Mouse (Mus musculus): ENCODE results near the gene Syngr3.
"Not testable (repeated sequence)": the region's sequence is repeated elsewhere in the genome, so short reads cannot be mapped to it uniquely, and the experiment has no call there.

The Syngr3 gene

DNA sequence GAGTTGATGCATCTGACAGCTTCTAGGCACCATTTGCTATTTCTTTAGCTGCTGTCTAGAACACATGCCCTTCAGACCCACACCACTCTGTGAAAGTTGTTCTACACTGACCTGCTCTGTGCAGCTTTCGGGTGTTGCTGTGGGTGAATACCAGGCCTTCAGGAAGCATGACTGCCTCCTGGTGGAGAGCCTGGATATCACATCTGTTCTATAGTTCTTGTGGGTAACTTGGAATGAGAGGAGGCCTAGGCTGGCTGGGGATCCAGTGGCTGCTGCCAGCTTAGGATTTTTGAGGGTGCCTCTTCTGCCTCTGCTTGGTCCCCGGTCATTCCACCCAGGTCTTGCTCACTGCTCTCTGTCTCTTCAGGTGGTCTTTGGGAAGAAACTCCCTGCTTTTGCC lies 13.6 kb downstream of the Syngr3 start:
- no peak for DNase-seq (ENCODE audit: low spot score)

DNA sequence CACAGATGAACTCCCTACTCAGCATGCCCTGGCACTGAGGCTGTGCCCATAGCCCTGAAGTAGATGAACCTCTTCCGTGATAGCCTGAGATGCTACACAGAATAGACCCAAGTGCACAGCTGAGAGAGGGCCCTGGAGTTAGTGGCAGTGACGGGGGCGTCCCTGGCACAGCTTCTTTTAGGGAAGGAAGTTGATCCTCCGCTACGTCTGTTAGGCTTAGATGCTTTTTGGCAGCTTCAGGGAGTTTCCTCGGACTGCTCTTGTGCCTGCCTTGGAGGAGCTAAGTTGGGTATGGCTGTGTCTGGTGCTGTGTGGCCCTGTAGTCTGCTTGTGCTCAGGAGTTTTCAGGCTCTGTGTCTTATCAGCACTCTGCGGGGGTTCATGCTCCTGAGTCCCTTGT lies 15.5 kb downstream of the Syngr3 start:
- DNase-seq (ENCODE audit: low spot score) = no peak

DNA sequence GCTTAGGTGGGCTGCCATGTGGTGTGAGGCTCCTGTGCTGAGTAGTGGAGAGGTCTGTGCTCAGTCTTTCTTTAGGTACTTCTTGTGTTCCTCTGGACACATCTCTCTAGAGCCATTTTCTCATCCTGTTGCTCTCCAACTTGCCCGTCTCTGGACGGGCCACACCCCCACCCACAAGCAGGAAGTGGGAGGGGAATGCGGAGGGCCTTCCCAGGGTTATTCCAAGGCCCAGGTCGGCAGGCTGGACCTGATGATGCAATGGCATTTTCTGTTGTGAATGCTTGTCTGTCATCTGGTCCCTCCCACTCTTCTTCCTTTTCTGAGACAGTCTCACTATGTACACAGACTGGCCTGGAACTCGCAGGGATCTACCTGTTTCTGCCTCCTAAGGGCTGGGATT lies 17.6 kb downstream of the Syngr3 start:
- peak; percentile 85 for DNase-seq (ENCODE audit: low spot score)

DNA sequence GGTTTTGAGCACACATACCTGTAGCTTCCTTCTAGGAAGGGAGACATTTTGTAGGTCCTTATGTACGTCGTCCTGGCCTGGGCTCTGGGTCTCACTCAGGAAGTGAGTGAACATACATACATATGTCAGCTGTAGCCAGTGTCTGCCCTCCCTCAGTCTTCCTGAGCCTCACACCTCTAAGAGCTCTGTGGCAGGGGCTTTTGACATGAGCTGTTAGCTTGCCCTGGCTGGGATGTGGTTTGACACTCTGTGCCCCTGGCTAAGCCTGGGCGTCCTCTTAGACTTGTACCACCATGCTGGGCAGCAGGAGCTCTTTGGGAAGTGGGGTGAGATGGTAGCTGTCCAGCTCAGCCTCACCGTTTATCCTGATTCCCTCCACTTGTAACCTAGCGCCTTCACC lies 18.4 kb downstream of the Syngr3 start:
- DNase-seq (ENCODE audit: low spot score) = no peak

DNA sequence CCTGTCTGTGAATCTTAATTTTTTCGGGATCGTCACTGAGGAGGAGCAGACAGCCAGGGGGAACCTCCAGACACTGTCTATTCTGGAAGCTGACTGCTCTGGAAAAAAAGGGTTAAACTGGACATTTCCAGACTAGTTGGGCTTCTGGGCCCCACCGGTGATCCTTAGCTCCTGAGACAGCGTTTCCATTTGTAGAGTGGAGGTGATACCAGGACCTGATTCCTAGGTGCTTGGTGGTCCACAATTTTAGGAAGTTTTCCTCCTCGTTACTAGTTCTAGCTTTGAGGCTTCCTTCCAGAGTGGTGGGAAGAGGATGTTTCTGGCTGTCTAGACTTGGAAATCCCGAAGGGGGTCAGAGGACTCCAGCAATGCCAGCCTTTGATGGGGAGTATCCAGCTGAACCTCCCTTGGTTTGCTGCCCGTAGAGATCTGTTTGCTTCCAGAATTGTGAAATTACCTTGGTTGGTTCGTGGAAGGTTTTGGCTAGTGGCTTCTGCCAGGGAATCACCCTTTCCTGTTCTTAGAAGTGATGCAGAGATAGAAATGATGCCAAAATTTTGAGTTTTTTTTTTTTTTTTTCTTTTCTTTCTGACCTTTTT lies 19.4 kb downstream of the Syngr3 start:
- no peak for DNase-seq (ENCODE audit: low spot score)

DNA sequence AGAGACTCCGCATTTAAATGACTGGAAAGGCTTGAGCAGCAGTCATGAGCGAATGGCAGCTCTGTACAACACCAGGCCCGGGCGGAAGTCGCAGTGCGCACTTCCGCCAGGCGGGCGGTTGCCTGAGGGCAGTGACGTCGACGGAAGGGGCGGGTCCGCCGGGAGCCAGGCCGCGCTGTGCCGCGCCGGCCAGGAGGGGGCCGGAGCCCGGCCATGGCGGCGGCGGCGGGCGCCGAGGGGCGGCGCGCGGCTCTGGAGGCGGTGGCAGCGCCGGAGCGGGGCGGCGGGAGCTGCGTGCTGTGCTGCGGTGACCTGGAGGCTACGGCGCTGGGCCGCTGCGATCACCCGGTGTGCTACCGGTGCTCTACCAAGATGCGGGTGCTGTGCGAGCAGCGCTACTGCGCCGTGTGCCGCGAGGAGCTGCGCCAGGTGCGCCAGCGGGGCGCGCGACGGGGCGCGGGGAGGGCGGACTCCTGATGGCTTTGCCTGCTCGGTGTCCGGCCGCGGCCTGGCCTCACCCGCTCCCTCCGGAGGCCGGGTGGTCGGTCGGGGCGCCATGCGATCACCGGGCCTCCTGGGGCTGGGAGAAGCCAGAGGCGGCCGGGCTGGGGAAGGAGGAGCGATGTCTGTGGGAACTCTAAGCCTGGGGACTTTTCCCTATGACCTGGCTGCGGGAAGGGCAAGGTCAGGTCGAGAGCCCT lies 20.1 kb downstream of the Syngr3 start, which contains the start of gene Zfp598:
Zfp598 (plus strand) TSS at position 143 of the 701 bp plus-strand sequence.
- peak; percentile 90 for DNase-seq (ENCODE audit: low spot score)

DNA sequence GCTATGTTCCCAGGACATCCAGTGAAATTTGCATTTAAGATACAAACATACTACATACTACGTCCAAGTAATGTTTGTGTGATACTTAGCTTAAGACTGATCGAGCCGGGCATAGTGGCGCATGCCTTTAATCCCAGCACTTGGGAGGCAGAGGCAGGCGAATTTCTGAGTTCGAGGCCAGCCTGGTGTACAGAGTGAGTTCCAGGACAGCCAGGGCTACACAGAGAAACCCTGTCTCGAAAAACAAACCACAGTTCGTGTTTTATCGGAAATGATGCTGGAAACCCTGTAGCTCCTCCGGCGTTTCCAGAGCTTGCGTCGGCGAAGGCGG lies 20.6 kb downstream of the Syngr3 start:
- DNase-seq (ENCODE audit: low spot score) = not testable (repeated sequence)

DNA sequence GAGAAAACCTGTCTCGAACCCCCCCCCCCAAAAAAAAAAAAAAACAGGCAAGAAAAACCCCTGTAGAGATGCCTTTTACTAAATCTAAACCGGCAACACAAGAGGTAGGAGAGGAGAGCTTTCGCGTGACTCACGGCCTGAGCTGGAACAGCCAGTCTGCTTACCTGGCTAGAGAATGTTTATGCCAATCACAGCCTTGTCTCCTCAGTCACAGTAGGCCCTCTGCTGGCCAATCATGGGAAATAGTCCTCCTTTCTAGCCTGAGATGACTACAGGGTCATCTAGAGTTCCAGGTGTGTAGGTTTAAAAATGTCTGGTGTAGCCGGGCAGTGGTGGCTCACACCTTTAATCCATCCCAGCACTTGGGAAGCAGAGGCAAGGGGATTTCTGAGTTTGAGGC lies 22.3 kb downstream of the Syngr3 start:
- peak; percentile 55 for DNase-seq (ENCODE audit: low spot score)

DNA sequence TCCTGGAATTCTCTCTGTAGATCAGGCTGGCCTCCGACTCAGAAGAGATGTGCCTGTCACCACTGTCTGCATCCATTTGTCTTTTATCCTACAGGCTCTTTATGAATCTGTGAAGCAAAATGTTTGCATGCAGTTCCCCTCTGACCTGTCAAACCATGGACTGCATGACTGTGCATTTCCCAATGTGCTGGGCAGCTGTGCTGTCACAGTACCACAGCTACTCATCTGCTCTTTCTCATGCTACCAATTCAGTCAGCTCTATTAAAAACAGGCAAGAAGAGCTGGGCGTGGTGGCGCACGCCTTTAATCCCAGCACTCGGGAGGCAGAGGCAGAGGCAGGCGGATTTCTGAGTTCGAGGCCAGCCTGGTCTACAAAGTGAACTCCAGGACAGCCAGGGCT lies 22.7 kb downstream of the Syngr3 start:
- DNase-seq (ENCODE audit: low spot score) = not testable (repeated sequence)

DNA sequence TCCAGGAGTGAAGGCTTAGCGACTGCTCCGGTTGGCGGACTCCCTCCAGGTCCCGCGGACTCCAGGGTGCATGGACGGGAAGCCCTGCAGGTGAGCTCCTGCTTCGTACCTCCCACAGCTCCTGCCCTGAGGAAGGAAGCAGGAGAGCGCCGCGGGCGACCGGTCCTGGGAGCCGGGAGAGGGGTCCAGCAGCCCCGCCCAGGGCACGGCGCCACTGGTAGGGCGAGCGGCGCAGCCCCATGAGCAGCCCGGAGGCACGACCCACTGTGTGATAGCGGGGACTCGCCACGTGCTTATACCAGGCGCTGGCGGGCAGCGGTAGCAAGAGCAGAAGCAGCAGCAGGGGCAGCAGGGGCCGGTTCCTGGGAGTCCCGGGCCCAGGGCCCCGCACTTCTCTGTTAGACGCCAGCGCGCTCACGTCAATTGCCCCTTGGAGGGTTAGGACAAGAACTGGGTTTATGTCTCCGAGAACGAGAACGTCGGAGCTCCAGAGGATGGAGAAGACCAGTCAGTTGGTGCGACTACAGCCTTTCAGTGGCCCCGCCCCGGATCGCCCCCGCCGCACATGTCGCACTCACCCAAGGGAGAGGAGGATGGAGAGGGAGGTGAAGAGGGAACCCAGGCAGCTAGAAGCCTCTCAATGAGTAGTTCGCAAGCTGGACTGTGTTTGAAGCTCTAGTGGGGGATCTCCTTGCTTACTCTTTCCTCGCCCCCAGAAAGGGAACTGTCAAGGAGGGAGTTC lies 31.6 kb downstream of the Syngr3 start, which contains the start of gene Npw:
Npw (minus strand) TSS at position 441 of the 742 bp plus-strand sequence.
- DNase-seq (ENCODE audit: low spot score) = no peak

DNA sequence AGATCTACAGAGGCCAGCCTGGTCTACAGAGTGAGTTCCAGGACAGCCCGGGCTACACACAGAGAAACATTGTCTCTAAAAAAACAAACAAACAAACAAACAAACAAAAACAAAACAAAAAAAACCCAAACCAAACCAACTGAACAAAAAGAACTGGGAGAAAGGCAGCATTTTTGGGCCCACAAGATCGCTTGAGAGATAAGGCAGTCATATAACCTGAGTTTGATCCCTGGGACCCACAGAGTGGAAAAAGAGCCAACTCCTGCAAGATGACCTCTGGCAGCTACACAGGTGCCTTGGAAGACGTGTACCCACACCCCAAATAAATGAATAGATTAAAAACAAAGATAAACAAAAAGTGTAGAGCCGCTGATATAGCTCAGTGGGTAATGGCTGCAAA lies 34.8 kb downstream of the Syngr3 start:
- no peak for DNase-seq (ENCODE audit: low spot score)

DNA sequence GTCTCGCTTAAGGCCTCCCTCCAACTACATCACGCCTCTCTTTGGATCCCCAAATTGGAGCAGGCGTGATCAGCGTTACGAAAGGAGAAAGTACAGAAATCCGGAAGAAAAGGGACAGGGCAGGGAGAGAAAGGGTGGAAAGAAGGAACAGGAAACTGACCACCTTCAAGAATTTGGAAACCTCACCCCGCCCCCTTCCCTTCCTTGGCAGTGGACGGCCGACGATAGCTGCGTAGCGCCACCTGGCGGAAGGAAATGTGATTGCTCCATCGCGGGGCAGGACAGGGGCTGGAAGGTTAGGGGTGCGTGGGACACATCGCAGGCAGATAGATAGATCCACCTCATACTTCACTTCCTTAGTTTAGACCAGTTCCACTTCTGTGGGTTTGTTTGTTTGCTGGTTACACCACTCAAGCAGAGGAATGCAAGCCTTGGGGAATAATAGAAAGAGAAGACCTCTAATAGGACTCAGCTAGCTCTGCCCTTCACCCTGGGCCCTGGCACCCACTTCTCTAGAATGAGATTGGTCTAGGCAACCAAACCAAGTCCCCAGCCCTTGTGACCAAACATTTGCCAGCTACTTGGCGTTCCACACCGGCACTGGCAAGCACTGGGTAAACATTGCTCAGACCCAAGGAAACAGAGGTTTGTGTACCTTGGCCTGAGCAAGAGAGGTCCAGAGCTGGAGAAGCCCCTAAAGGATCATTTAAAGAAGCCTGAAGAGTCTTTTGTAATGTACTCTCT lies 35.6 kb downstream of the Syngr3 start:
- peak; percentile 75 for DNase-seq (ENCODE audit: low spot score)

DNA sequence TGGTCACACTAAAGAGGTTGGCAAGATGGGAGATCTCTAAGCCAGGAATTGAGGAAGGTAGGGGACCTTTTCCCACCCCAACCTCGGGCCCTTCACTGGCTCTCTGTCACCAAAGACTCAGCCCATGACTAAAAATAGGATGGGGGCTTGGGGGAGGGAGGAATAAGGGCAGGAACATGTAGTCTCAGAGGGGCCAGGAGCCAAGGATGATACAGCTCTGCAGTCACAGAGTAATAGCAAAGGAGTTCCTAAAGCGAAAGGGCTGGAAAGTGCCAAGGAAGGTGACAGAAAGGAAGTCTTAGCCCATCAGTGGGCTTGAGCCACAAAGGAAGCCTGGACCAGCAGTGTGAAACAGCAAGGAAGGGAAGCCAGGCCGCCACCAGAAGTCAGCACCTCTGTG lies 37.9 kb downstream of the Syngr3 start:
- DNase-seq (ENCODE audit: low spot score) = no peak

DNA sequence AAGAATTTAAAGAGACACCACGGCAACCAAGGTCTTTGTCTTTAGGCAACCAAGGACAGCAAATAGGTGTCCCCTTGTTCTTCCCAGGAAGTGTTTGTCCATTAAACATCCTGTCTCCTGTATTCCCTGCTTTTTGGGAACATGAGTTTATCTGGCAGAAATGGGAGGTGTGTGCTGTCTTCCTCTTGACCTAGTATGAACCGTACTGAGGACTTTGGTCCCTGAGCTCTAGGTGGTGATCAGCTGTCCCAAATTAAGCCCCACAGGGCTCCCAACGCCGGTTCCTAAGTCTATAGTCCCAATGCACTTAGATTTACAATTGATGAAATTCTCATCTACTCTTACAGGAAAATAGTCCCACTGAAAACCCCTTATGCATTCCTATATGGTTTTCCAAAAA lies 39.0 kb downstream of the Syngr3 start:
- DNase-seq (ENCODE audit: low spot score) = no peak

DNA sequence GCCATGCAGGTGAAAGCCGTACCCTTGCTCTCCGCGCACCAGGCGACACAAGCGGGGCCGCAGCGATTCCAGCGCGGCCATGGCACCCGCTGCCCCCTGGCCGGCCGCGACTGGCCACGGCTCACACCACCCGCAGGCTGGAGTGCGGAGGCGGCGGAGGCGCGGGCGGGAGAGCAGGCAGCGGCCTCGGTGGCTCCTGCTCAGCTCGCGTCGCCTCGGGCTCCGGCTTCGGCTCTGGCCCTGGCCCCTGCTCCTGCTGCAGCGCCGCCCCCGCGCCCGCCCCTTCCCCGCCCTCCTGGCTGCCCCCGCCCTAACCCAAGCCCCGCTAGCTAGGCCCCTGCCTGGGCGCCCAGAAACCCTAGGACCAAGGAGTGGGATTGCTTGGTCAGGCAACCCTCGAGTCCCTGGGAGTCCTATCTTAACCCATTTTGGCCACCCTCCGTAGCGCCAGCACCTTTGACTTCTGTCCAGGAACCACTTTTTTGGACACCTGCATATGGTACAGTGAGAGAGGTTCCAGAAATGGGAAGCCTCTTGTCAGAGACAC lies 39.6 kb downstream of the Syngr3 start, which contains the start of gene Slc9a3r2:
Slc9a3r2 (minus strand) TSS at position 258 of the 547 bp plus-strand sequence.
- DNase-seq (ENCODE audit: low spot score) = peak; percentile 83

DNA sequence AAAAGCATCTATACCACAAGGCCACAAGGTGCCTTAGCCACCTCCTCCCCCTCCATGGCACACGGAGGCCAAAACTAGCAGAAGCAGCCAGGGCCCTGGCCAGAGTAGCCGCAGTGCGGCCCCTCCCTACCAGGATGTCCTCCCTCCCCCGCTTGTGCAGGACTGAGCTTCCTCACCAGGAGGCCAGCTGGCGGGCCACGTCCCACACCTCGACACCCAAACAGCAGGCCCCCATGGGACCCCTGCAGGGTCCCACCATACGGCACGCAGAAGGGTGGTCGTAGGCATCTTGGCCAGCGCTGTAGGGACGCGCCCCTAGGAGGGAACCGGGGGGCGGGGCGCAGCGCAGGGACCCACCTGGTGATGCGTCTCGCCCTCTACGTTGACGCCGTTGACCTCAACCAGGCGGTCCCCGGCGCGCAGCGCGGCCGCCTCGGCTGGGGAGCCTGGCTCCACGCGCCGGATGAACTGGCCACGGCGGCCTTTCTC lies 40.1 kb downstream of the Syngr3 start:
- peak; percentile 47 for DNase-seq (ENCODE audit: low spot score)

DNA sequence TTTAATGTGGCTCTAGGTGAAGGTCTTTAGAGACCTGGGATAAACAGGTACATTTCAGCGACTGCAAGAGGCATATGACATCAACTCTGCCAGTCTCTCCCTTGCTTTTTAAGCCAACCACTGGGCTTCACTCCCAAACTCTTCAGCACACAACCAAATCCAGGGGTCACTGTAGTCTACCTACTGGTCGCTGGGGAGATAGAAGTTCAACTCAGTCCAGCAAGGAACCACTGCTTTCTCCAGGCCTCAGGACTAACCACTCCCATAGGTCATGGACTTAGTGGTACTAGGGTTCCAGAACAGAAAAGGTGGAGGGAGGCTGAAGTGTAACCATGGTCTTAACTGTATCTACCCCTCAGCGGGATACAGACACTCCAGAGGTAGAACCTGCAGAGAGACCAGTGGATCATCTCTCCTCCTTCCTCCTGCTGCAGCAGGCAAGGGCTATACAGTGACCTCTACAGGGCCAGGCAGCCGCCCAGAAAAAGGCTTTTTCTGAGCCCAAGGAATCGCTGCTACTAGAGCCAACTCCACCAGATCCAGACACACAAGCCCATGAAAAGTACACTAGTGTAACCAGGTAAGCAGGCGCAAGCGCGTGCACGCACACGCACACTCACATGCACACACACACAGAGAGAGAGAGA lies 40.9 kb downstream of the Syngr3 start:
- DNase-seq (ENCODE audit: low spot score) = no peak

DNA sequence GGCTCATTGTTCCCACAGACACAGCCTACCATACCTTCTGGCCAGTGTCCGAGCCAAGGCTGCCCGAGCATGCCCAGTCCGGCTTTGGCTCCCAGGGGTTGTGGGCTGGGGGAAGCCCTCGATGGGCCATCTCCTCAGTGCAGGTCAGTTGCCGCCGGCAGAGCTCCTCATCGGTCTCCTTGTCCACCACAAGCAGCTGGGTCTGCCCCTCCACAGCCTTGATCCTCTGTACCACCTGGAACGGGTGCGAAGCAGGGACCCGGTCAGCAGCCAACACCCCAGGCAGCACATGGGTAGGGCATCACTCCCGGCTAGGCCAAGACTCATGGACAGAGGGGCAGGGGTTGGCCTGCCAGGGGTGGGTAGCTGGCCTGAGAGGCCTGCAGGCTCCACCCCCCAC lies 42.3 kb downstream of the Syngr3 start:
- no peak for DNase-seq (ENCODE audit: low spot score)

DNA sequence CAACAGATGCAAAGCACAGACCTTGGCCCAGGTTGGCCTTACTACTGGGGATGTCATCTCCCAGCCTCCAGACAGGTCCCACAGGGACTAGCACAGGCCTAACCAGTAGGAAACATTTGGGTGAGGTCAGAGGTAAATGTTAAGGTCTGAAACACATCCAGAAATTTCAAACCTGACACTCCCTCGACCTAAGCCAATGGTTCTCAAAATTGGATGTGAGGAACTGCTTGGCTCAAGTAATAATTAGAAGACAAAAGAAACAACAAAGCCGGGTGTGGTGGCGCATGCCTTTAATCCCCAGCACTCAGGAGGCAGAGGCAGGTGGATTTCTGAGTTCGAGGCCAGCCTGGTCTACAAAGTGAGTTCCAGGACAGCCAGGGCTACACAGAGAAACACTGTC lies 43.4 kb downstream of the Syngr3 start:
- no peak for DNase-seq (ENCODE audit: low spot score)

DNA sequence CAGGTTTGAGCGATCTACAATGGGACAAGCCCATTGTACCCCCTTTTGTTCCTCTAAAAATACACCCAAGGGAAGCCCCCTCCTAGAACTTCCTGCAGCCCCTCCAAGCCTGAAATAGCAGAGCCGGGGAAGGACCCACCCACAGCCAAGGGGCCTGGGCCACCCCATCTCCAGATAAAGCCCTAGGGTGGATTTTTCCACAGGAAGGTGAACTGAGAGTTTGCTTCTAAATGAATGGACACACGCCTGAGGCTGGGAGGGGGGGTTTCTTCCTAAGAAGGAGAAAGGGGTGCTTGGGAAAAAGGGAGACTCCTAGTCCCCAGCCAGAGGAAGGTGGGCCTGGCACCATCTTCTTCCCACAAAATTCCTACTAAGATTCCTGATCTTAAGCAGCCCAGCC lies 43.8 kb downstream of the Syngr3 start:
- no peak for DNase-seq (ENCODE audit: low spot score)
